Mouse (Mus musculus) cortical plate, adult 2 months (tissue): Measurements from ENCODE around the gene Rnf183.

Source experiments
- CTCF ChIP-seq: fragments of 200-500 bp; IDR thresholded peaks from 2 replicates; pipeline ENCODE4 v1.5.1; 2011; ENCODE audit warnings: mild to moderate bottlenecking, control low read depth, low read length; ENCODE audit not compliant: insufficient read depth; ENCODE audit errors: extremely low read depth
- POLR2A ChIP-seq: fragments of 200-500 bp; IDR thresholded peaks from 2 replicates; pipeline ENCODE4 v1.6.1; 2011; ENCODE audit warnings: mild to moderate bottlenecking, low read length, control low read depth; ENCODE audit not compliant: insufficient read depth; ENCODE audit errors: extremely low read depth

DNA sequence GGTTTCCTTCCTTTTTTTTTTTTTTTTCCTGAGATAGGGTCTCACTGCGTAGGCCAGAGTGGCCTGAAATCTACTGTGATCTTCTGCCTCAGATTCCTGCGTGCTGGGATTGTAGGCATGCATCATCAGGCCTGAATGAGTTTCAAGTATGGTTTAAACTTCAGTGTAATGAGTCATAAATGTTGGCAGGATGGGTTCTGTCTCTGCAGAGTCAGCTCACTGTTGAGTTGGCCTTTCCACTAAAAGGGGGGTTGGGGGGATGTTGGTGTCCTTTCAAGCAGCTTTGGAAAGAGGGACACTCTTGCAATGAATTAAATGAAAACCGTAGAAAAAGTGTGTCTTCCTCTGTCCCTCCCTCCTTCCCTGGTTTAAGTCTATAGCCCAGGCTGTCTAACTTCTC lies 36.1 kb downstream of the Rnf183 start:
- TF ChIP-seq POLR2A (no peak), CTCF (no peak)
